Mouse (Mus musculus) embryonic facial prominence, embryonic 14.5 days (tissue): ENCODE measurements around the gene Acbd5. TPM values are rescaled to one million over a fixed set of nuclear protein-coding genes. Genes with fewer than 3 reads are reported as not detected.

Experiments
- ATAC-seq: fragments of 200-750 bp; cut with Nextera tagmentation; 2 replicates; pipeline ENCODE4 v1.8.0; 2017; ENCODE audit warnings: low read depth, moderate number of reproducible peaks, moderate TSS enrichment
- DNase-seq: peaks from one replicate; pipeline ENCODE4 v3.0.0-alpha.2; 2015; ENCODE audit warnings: low spot score
- H3K27ac ChIP-seq: fragments of 300-500 bp; sonication (generic); replicated peaks from 2 replicates; pipeline ENCODE4 v1.5.1; 2014; ENCODE audit warnings: low read depth, mild to moderate bottlenecking, low read length, moderate library complexity
- H3K27me3 ChIP-seq: fragments of 300-500 bp; sonication (generic); replicated peaks from 2 replicates; pipeline ENCODE4 v1.6.1; 2014; ENCODE audit warnings: low read length; ENCODE audit not compliant: control insufficient read depth, insufficient read depth
- H3K36me3 ChIP-seq: fragments of 300-500 bp; sonication (generic); 2 replicates; pipeline ENCODE4 v1.6.1; 2014; ENCODE audit warnings: low read length, mixed read lengths; ENCODE audit not compliant: control insufficient read depth, insufficient read depth
- H3K4me1 ChIP-seq: fragments of 300-500 bp; sonication (generic); 2 replicates; pipeline ENCODE4 v1.6.1; 2014; ENCODE audit warnings: antibody characterized with exemption, low read length; ENCODE audit not compliant: control insufficient read depth, insufficient read depth
- H3K4me2 ChIP-seq: fragments of 300-500 bp; sonication (generic); 2 replicates; pipeline ENCODE4 v1.6.1; 2014; ENCODE audit warnings: low read depth, mild to moderate bottlenecking, low read length, moderate library complexity, mixed read lengths
- H3K4me3 ChIP-seq: fragments of 300-500 bp; sonication (generic); 2 replicates; pipeline ENCODE4 v1.5.1; 2014; ENCODE audit warnings: low read depth, mild to moderate bottlenecking, low read length
- H3K9ac ChIP-seq: fragments of 300-500 bp; sonication (generic); 2 replicates; pipeline ENCODE4 v1.6.1; 2014; ENCODE audit warnings: low read depth, mild to moderate bottlenecking, low read length, moderate library complexity, mixed read lengths
- H3K9me3 ChIP-seq: fragments of 300-500 bp; sonication (generic); 2 replicates; pipeline ENCODE4 v1.6.1; 2016; ENCODE audit warnings: low read length; ENCODE audit not compliant: control insufficient read depth
- WGBS: fragments of 180-500 bp; shearing (Covaris S2); extraction: QIAGEN DNeasy Blood & Tissue Kit; methylation state at CpG from one replicate; pipeline ENCODE4 v1.1.7; 2014; 5-methylcytosine and 5-hydroxymethylcytosine counted together
- polyA plus RNA-seq: library from polyadenylated mRNA; unstranded; fragments of >200 nt; fragmentation: Nextera tagmentation; extraction: Ambion mirVana; gene quantifications from 2 replicates; pipeline ENCODE4 v1.2.1, GENCODE M21; 2014

Gene Acbd5
- polyA plus RNA-seq, 1 experiment from 2014 or later, result 27.1 TPM

- H3K27ac ChIP-seq, result peak within 1 kb of the TSS; percentile 99
- peak within 1 kb of the TSS; percentile 80 for H3K9ac ChIP-seq
- H3K4me3 ChIP-seq, result peak within 1 kb of the TSS; percentile 84
- H3K9me3 ChIP-seq, result no peaks in the 10 kb centered on the region
- no peaks in the 10 kb centered on the region for H3K27me3 ChIP-seq
- ATAC-seq (peak; percentile 99), DNase-seq (peak; percentile 99)
- H3K4me2 ChIP-seq, result peak within 1 kb of the TSS; percentile 87
- peaks cover 21% of the 10 kb centered on the region for H3K4me1 ChIP-seq
- 1% methylated on average over 60 of the region's 61 CpGs for WGBS
- 0 out of 2 replicates have a peak, but pooled peaks cover 2% of the 10 kb centered on the region for H3K36me3 ChIP-seq
Observed at GRCm38 (mm10) chr2:23155777-23156607, 88.0 kb downstream of the Acbd5 start, which contains the start of the genes Mastl and Yme1l1. Gene Mastl, minus strand, starts transcription at chr2:23156024. Gene Yme1l1, plus strand, starts transcription at chr2:23156369.

GRCm38 (mm10) chr2:23156608-23157081 is 88.7 kb downstream of the Acbd5 start:
- H3K4me1 ChIP-seq, result peaks cover 21% of the 10 kb centered on the region
- H3K27ac ChIP-seq, result peak overlapping the region; percentile 99
- peak overlapping the region; percentile 87 for H3K4me2 ChIP-seq
- H3K4me3 ChIP-seq, result peak overlapping the region; percentile 84
- DNase-seq (no peak), ATAC-seq (peak; percentile 3; the same call in 1 of the 2 replicates)
- H3K9ac ChIP-seq, result peak overlapping the region; percentile 80
- H3K9me3 ChIP-seq, result no peaks in the 10 kb centered on the region
- H3K27me3 ChIP-seq, result no peaks in the 10 kb centered on the region
- under 1% methylated on average over 17 of the region's 17 CpGs for WGBS
- peaks cover 7% of the 10 kb centered on the region; the same call in 1 of the 2 replicates for H3K36me3 ChIP-seq

Other genes starting within 250 kb of the Acbd5 start
- gene Pdss1, start 172.6 kb upstream of the Acbd5 start, polyA plus RNA-seq, result 16.5 and 19.1 TPM in 2 replicates
- 49.9 and 50.8 TPM in 2 replicates for gene Abi1, start 27.9 kb upstream of the Acbd5 start, polyA plus RNA-seq
- gene Mastl, start 87.9 kb downstream of the Acbd5 start, polyA plus RNA-seq, result 8.5 and 9.4 TPM in 2 replicates
- 76.5 and 78.6 TPM in 2 replicates for gene Yme1l1, start 88.2 kb downstream of the Acbd5 start, polyA plus RNA-seq
- 0.15 TPM in 1 of 2 replicates, not detected in the other for gene 4931423N10Rik, start 139.3 kb downstream of the Acbd5 start, polyA plus RNA-seq